Mouse (Mus musculus) liver, embryonic 11.5 days (tissue): ENCODE measurements at regions not wholly inside any gene's neighbourhood (a gene's known extent, or its start where the extent isn't known, plus 50 kb on each side); places are given as distances from the start of the nearest gene placed in this dataset.

Experiments
- ATAC-seq: fragments of 200-750 bp; cut with Nextera tagmentation; replicated peaks from 2 replicates; pipeline ENCODE4 v1.8.0; 2017; ENCODE audit warnings: moderate number of reproducible peaks, mild to moderate bottlenecking, moderate TSS enrichment, moderate library complexity; ENCODE audit not compliant: low FRiP score
- DNase-seq: peaks from one replicate; pipeline ENCODE4 v3.0.0-alpha.2; 2017; ENCODE audit warnings: low spot score
- H3K27ac ChIP-seq: fragments of 300-500 bp; sonication (generic); 2 replicates; pipeline ENCODE4 v1.5.1; 2014; ENCODE audit warnings: mild to moderate bottlenecking, low read depth, low read length, control low read depth
- H3K27me3 ChIP-seq: fragments of 300-500 bp; sonication (generic); replicated peaks from 2 replicates; pipeline ENCODE4 v1.6.1; 2014; ENCODE audit warnings: low read length, mixed read lengths; ENCODE audit not compliant: control insufficient read depth, insufficient read depth
- H3K36me3 ChIP-seq: fragments of 300-500 bp; sonication (generic); 2 replicates; pipeline ENCODE4 v1.6.1; 2014; ENCODE audit warnings: mild to moderate bottlenecking, low read length, moderate library complexity, mixed read lengths; ENCODE audit not compliant: control insufficient read depth, insufficient read depth
- H3K4me1 ChIP-seq: fragments of 300-500 bp; sonication (generic); replicated peaks from 2 replicates; pipeline ENCODE4 v1.6.1; 2014; ENCODE audit warnings: low read length, mixed read lengths; ENCODE audit not compliant: control insufficient read depth, insufficient read depth
- H3K4me2 ChIP-seq: fragments of 300-500 bp; sonication (generic); 2 replicates; pipeline ENCODE4 v1.6.1; 2014; ENCODE audit warnings: mild to moderate bottlenecking, control low read depth, moderate library complexity
- H3K4me3 ChIP-seq: fragments of 300-500 bp; sonication (generic); 2 replicates; pipeline ENCODE4 v1.5.1; 2014; ENCODE audit warnings: low read depth, low read length, control low read depth
- H3K9ac ChIP-seq: fragments of 300-500 bp; sonication (generic); 2 replicates; pipeline ENCODE4 v1.6.1; 2014; ENCODE audit warnings: low read depth, low read length, control low read depth
- H3K9me3 ChIP-seq: fragments of 300-500 bp; sonication (generic); 2 replicates; pipeline ENCODE4 v1.6.1; 2016; ENCODE audit warnings: low read length, inconsistent platforms, mixed read lengths; ENCODE audit not compliant: control insufficient read depth
- WGBS: fragments of 180-500 bp; shearing (Covaris S2); extraction: QIAGEN DNeasy Blood & Tissue Kit; methylation state at CpG from one replicate; pipeline ENCODE4 v1.1.7; 2014; 5-methylcytosine and 5-hydroxymethylcytosine counted together

DNA sequence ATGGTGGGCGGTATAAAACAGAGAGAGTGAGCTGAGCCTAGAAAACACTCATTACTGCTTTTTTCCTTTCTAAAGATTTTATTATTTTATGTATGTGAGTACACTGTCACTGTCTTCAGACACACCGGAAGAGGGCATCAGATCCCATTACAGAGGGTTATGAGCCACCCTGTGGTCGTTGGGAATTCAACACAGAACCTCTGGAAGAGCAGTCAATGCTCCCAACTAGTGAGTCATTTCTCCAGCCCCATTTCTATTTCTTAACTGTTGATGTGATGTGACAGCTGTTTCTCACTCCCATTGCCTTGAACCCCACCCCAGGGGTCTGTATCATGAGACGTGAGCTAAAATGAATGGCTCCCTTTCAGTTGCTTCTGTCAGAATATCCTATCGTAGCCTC is 82.6 kb upstream of the Haao start:
- Histone ChIP-seq H3K4me2 (no peak overlapping the region), H3K9me3 (no peaks in the 10 kb centered on the region), H3K9ac (no peak overlapping the region), H3K27ac (no peak overlapping the region), H3K4me1 (0 out of 2 replicates have a peak, but pooled peaks cover 2% of the 10 kb centered on the region), H3K27me3 (no peaks in the 10 kb centered on the region), H3K4me3 (no peak overlapping the region), H3K36me3 (no peaks in the 10 kb centered on the region)
- 82% methylated on average over 5 of the region's 5 CpGs for WGBS
- ATAC-seq (no peak), DNase-seq (no peak)

DNA sequence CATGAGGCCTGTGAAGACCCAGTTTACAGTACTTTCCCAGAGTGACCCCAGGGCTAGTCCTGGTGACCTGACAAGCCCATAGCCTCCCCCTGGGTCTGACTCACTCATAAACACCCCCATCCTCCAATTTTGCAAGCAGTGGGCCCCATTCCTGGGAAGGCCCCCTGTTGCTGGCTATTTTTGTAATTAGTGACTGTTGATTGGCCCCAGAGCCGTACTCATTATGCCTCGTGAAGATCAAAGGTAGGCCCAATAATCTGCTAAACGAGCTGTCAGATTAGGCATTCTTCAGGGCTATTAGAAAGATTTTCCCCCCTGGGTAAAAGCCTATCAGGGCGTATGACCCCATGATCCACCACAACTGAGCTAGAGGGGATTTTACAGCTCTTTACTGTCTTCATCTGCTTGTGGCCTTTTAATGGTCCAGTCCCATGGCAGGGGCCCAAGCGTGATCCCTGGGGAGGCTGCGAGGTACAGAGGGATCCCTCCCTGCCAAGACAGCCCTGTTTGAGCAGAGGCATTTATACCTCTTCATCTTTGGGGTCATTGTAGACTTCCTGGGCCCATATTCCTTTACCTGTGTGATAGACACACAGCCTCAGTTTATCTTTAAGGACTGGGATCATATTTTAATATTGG is 80.1 kb upstream of the Haao start:
- 67% methylated on average over 6 of the region's 6 CpGs for WGBS
- H3K27me3 ChIP-seq, result no peaks in the 10 kb centered on the region
- DNase-seq (no peak), ATAC-seq (no peak)
- H3K9ac ChIP-seq, result no peak overlapping the region
- no peak overlapping the region for H3K4me2 ChIP-seq
- peaks cover 10% of the 10 kb centered on the region; the same call in 1 of the 2 replicates for H3K4me1 ChIP-seq
- no peak overlapping the region for H3K27ac ChIP-seq
- no peaks in the 10 kb centered on the region for H3K9me3 ChIP-seq
- no peak overlapping the region for H3K4me3 ChIP-seq
- H3K36me3 ChIP-seq, result no peaks in the 10 kb centered on the region

GRCm38 (mm10) chr17:83924259-83924922 is 76.6 kb upstream of the Haao start:
- H3K27ac ChIP-seq, result no peak overlapping the region
- no peaks in the 10 kb centered on the region for H3K36me3 ChIP-seq
- no peak overlapping the region for H3K4me3 ChIP-seq
- no peaks in the 10 kb centered on the region for H3K9me3 ChIP-seq
- no peak for ATAC-seq
- no peaks in the 10 kb centered on the region for H3K27me3 ChIP-seq
- H3K4me1 ChIP-seq, result peaks cover 12% of the 10 kb centered on the region; the same call in 1 of the 2 replicates
- DNase-seq, result no peak
- H3K4me2 ChIP-seq, result no peak overlapping the region
- 42% methylated on average over 16 of the region's 16 CpGs for WGBS
- no peak overlapping the region for H3K9ac ChIP-seq

- no peak overlapping the region for H3K4me3 ChIP-seq
- DNase-seq (no peak), ATAC-seq (no peak)
- H3K9ac ChIP-seq, result no peak overlapping the region
- H3K27me3 ChIP-seq, result no peaks in the 10 kb centered on the region
- no peaks in the 10 kb centered on the region for H3K36me3 ChIP-seq
- H3K9me3 ChIP-seq, result no peaks in the 10 kb centered on the region
- no peak overlapping the region for H3K27ac ChIP-seq
- WGBS, result 76% methylated on average over 8 of the region's 8 CpGs
- no peak overlapping the region for H3K4me2 ChIP-seq
- peaks cover 12% of the 10 kb centered on the region; the same call in 1 of the 2 replicates for H3K4me1 ChIP-seq
Measured at GRCm38 (mm10) chr17:83920894-83921293, 73.1 kb upstream of the Haao start.

GRCm38 (mm10) chr17:83920225-83920624 is 72.5 kb upstream of the Haao start:
- H3K9me3 ChIP-seq, result no peaks in the 10 kb centered on the region
- DNase-seq (no peak), ATAC-seq (no peak)
- no peaks in the 10 kb centered on the region for H3K36me3 ChIP-seq
- H3K4me3 ChIP-seq, result no peak overlapping the region
- H3K4me1 ChIP-seq, result peaks cover 12% of the 10 kb centered on the region; the same call in 1 of the 2 replicates
- no peak overlapping the region for H3K27ac ChIP-seq
- no peak overlapping the region for H3K4me2 ChIP-seq
- no peaks in the 10 kb centered on the region for H3K27me3 ChIP-seq
- no peak overlapping the region for H3K9ac ChIP-seq
- 41% methylated on average over 4 of the region's 4 CpGs for WGBS

- Histone ChIP-seq H3K27ac (0 out of 2 replicates have a peak overlapping the region, but pooled peaks have one; percentile 28), H3K27me3 (no peaks in the 10 kb centered on the region), H3K9me3 (no peaks in the 10 kb centered on the region), H3K4me3 (no peak overlapping the region), H3K9ac (no peak overlapping the region), H3K4me1 (peaks cover 6% of the 10 kb centered on the region; the same call in 1 of the 2 replicates), H3K4me2 (no peak overlapping the region), H3K36me3 (no peaks in the 10 kb centered on the region)
- ATAC-seq (no peak), DNase-seq (no peak)
- 51% methylated on average over 9 of the region's 9 CpGs for WGBS
Measured at GRCm38 (mm10) chr17:83918413-83919139, 70.8 kb upstream of the Haao start.

DNA sequence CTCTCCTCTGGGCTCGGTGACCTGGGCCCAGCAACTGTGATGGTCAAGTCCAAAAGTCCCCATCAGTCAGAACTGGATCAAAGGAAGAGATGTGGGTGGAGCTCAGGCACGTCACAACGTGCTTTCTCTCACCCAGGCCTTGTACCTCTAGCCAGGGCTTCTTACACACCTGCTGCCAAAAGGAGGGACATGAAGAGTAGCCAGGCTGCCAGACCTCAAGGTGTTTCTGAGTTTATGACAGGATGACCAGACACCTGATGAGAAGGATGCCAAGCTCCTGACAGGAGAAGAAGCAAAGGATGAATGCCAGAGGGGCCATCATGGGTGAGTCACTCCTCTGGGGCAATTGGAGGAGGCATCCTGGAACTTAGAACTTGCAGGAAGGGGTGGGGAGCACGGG is 70.0 kb upstream of the Haao start:
- Histone ChIP-seq H3K4me2 (no peak overlapping the region), H3K27ac (no peak overlapping the region), H3K4me3 (no peak overlapping the region), H3K36me3 (no peaks in the 10 kb centered on the region), H3K27me3 (no peaks in the 10 kb centered on the region), H3K9me3 (no peaks in the 10 kb centered on the region), H3K9ac (no peak overlapping the region), H3K4me1 (peaks cover 6% of the 10 kb centered on the region; the same call in 1 of the 2 replicates)
- WGBS, result 71% methylated on average over 4 of the region's 4 CpGs
- DNase-seq, result no peak
- no peak for ATAC-seq

DNA sequence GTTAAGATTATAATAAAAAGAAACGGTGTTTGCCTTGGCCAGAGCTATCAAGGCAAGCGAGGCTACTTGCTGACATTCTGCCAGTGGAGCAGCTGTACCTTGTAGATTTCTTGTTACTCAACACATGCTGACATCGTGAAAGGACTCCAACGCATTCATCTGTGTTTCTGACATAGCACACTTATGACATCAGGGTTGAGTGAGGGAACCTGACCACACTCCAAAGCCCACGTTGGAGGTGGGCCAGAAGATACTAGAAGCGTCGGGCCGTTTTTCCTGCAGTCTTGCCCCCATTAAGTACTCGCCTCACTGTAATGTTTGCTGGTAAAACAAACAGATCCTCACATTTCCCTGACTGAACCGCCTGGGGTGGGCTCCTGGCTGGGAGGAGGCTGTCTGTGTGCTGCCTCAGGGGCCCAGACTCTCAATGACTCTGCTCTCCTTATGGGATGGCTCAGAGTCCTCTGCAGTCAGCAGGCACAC is 69.0 kb upstream of the Haao start:
- ATAC-seq (0 out of 2 replicates have a peak, but pooled peaks have one; percentile 15), DNase-seq (no peak)
- H3K9me3 ChIP-seq, result no peaks in the 10 kb centered on the region
- H3K27ac ChIP-seq, result no peak overlapping the region
- 45% methylated on average over 10 of the region's 10 CpGs for WGBS
- H3K4me3 ChIP-seq, result no peak overlapping the region
- H3K27me3 ChIP-seq, result no peaks in the 10 kb centered on the region
- no peak overlapping the region for H3K9ac ChIP-seq
- H3K36me3 ChIP-seq, result no peaks in the 10 kb centered on the region
- H3K4me1 ChIP-seq, result peaks cover 3% of the 10 kb centered on the region; the same call in 1 of the 2 replicates
- H3K4me2 ChIP-seq, result no peak overlapping the region
